Mouse (Mus musculus) heart, adult 2 months (tissue): Measurements from ENCODE around the gene Nuak1. TPM values are rescaled to one million over a fixed set of nuclear protein-coding genes. Genes with fewer than 3 reads are reported as not detected.

Experiments used
- DNase-seq, 2 experiments: peaks; one replicate each; pipeline ENCODE4 v3.0.0; 2021
- H3K27ac ChIP-seq: fragments of 200-600 bp; 2 replicates; pipeline ENCODE4 v1.8.1; 2022
- H3K27me3 ChIP-seq: fragments of 200-500 bp; 2 replicates; pipeline ENCODE4 v1.6.1; 2012; ENCODE audit warnings: mild to moderate bottlenecking, low read length, inconsistent platforms, mixed read lengths; ENCODE audit not compliant: control insufficient read depth, insufficient read depth
- H3K36me3 ChIP-seq: fragments of 200-500 bp; 2 replicates; pipeline ENCODE4 v1.6.1; 2012; ENCODE audit warnings: low read length, inconsistent platforms; ENCODE audit not compliant: control insufficient read depth, insufficient read depth
- H3K4me1 ChIP-seq: fragments of 200-500 bp; 2 replicates; pipeline ENCODE4 v1.6.1; 2011; ENCODE audit warnings: low read length; ENCODE audit not compliant: control insufficient read depth, insufficient read depth
- H3K4me3 ChIP-seq: fragments of 200-600 bp; 2 replicates; pipeline ENCODE4 v1.8.1; 2022
- H3K79me2 ChIP-seq: fragments of 200-500 bp; replicated peaks from 2 replicates; pipeline ENCODE4 v1.6.1; 2012; ENCODE audit warnings: mild to moderate bottlenecking, inconsistent platforms, low read length, moderate library complexity, mixed read lengths; ENCODE audit not compliant: control insufficient read depth, insufficient read depth
- H3K9ac ChIP-seq: fragments of 200-500 bp; 2 replicates; pipeline ENCODE4 v1.6.1; 2012; ENCODE audit warnings: low read depth, mild to moderate bottlenecking, control low read depth, inconsistent platforms, low read length, mixed read lengths
- CTCF ChIP-seq: fragments of 200-600 bp; IDR thresholded peaks from 2 replicates; pipeline ENCODE4 v1.8.1; 2022; ENCODE audit warnings: antibody characterized with exemption, mild to moderate bottlenecking, moderate library complexity
- EP300 ChIP-seq: fragments of 200-500 bp; IDR thresholded peaks from 2 replicates; pipeline ENCODE4 v1.6.1; 2011; ENCODE audit warnings: low read depth, low read length, control low read depth; ENCODE audit not compliant: insufficient read depth
- POLR2A ChIP-seq: fragments of 200-500 bp; IDR thresholded peaks from 2 replicates; pipeline ENCODE4 v1.6.1; 2011; ENCODE audit warnings: mild to moderate bottlenecking, low read depth, low read length, control low read depth; ENCODE audit not compliant: insufficient read depth
- WGBS: fragments of 180-500 bp; shearing (Covaris S2); methylation state at CpG from one replicate; pipeline ENCODE4 v1.1.7; 2018; 5-methylcytosine and 5-hydroxymethylcytosine counted together
- intact Hi-C: fragments of 180-260 bp; cut with DNase I; formaldehyde crosslinking; loops from one replicate; pipeline ENCODE4 v1.15.1; 2025
- polyA plus RNA-seq: library from polyadenylated mRNA; depleted of rRNA; stranded (reverse); fragments of >200 nt; gene quantifications from 2 replicates; pipeline ENCODE4 v1.2.3, GENCODE M21; 2012
- total RNA-seq, 2 experiments: library from RNA; stranded (reverse); gene quantifications; 2 replicates each; pipeline ENCODE4 v1.2.3; 2021

The Nuak1 gene
- total and polyA plus RNA-seq, 3 experiments, result 15.3 to 29.0 (median 27.0) TPM

DNA sequence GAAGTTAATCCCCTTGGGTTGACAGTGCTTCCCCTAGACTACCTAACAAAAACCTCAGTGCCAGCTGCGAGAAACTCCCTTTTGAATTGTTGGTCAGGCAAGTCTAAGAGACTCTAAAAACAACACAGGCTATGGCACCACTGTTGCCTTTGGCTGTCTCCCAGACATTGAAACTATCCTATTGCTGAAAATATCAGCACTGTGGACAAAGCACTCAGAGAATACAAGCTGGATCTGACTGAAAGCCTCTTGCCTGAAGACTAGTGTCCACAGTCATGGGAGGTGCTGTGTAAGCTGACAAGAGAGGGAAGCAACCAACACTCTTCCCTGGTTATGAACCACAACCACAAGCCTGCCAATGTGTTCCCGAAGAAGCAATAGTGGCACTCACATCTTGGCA lies 96.9 kb downstream of the Nuak1 start:
- H3K4me3 ChIP-seq, result no peak overlapping the region
- H3K27me3 ChIP-seq, result no peaks in the 10 kb centered on the region
- 50% methylated on average over 2 of the region's 2 CpGs for whole genome bisulfite sequencing
- intact Hi-C loops, result no loop called here
- no peak overlapping the region for H3K27ac ChIP-seq
- H3K4me1 ChIP-seq, result peaks cover 7% of the 10 kb centered on the region
- TF ChIP-seq CTCF, result no peak
- no peak for TF ChIP-seq EP300
- no peak for TF ChIP-seq POLR2A
- no peaks in the 10 kb centered on the region for H3K79me2 ChIP-seq
- DNase-seq, result no peak
- no peak overlapping the region for H3K9ac ChIP-seq
- no peaks in the 10 kb centered on the region for H3K36me3 ChIP-seq

DNA sequence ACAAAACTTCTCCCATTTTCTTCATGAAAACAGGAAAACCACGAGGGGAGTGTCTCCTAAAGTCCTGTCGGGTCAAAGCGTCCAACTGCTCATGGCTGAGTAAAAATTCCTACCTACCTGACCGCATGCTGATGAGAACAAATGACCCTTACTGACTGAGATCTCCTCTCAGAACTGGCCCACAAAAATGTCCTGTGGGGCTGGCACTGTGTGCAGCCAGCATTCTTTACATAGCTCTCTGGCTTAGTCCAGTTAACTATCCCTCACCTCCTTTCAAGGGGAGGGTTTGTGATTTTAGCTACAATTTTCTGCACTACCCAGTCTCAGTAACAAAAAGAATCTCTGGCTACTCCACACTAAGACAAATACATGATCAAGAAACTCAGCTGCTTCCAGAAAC lies 100.9 kb downstream of the Nuak1 start:
- no peak for TF ChIP-seq POLR2A
- no peak for TF ChIP-seq CTCF
- TF ChIP-seq EP300, result no peak
- no peak for DNase-seq
- Histone ChIP-seq H3K27me3 (no peaks in the 10 kb centered on the region), H3K9ac (no peak overlapping the region), H3K4me1 (peaks cover 5% of the 10 kb centered on the region; the same call in 1 of the 2 replicates), H3K79me2 (no peaks in the 10 kb centered on the region), H3K4me3 (no peak overlapping the region), H3K36me3 (no peaks in the 10 kb centered on the region), H3K27ac (peak overlapping the region; percentile 6)
- 56% methylated on average over 4 of the region's 4 CpGs for WGBS
- intact Hi-C loops, result loop anchor here (5.0 kb wide), 1 partner anchor 88 kb away; no protein-coding TSS in a partner anchor

DNA sequence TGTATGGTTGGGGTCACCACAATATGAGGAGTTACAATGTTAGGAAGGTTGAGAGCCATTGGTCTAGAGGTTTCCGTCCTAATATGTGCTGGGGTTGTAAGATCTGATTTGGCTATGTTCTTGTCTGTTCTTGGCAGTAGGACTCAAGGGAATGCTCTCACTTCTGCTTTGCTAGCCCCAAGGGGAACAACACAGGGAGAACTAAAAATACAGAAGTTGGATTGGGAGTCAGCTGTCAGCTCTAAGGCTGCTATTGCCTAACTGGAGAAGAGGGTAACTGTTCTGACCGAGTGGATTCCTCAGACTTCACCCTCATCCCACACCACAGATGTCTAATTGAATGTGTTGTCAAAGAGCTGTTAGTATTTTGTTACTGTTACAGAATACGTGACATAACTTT lies 101.6 kb downstream of the Nuak1 start:
- H3K4me1 ChIP-seq, result peaks cover 5% of the 10 kb centered on the region; the same call in 1 of the 2 replicates
- no peak overlapping the region for H3K9ac ChIP-seq
- intact Hi-C loops, result loop anchor here (5.0 kb wide), 1 partner anchor 89 kb away; no protein-coding TSS in a partner anchor
- no peak overlapping the region for H3K4me3 ChIP-seq
- no peaks in the 10 kb centered on the region for H3K27me3 ChIP-seq
- no peaks in the 10 kb centered on the region for H3K79me2 ChIP-seq
- TF ChIP-seq EP300 (no peak), POLR2A (no peak), CTCF (no peak)
- DNase-seq, result peak in 1 of 2 experiments; percentile 42
- no peaks in the 10 kb centered on the region for H3K36me3 ChIP-seq
- H3K27ac ChIP-seq, result peak overlapping the region; percentile 26; the same call in 1 of the 2 replicates
- WGBS, result 53% methylated on average over 3 of the region's 3 CpGs

DNA sequence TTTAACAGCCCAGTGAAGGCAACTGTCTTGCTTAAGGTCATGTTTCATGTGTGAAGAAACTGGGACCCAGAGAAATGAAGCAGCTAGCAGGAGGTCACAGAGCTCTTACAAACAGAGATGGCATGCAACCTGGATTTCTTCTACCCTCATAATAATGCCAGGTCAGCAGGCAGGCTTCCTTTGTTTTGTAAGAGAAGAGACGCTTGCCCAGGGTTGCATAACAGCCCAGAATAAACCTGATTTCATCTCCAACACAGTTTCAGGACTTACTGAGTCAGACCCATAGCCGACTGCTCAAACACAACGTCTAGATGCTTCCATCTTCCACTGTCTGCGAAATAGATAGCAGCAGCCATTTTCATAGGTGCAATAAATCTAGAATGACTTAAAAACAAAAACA lies 105.0 kb downstream of the Nuak1 start:
- WGBS, result 59% methylated on average over 4 of the region's 4 CpGs
- Histone ChIP-seq H3K36me3 (no peaks in the 10 kb centered on the region), H3K9ac (no peak overlapping the region), H3K4me1 (peaks cover 5% of the 10 kb centered on the region; the same call in 1 of the 2 replicates), H3K4me3 (no peak overlapping the region), H3K27me3 (no peaks in the 10 kb centered on the region; the same call in 1 of the 2 replicates), H3K79me2 (no peaks in the 10 kb centered on the region), H3K27ac (peak overlapping the region; percentile 63)
- peak in 1 of 2 experiments; percentile 60 for DNase-seq
- no peak for TF ChIP-seq CTCF
- no peak for TF ChIP-seq POLR2A
- no peak for TF ChIP-seq EP300
- intact Hi-C loops, result loop anchor here (5.0 kb wide), 1 partner anchor 92 kb away; no protein-coding TSS in a partner anchor

DNA sequence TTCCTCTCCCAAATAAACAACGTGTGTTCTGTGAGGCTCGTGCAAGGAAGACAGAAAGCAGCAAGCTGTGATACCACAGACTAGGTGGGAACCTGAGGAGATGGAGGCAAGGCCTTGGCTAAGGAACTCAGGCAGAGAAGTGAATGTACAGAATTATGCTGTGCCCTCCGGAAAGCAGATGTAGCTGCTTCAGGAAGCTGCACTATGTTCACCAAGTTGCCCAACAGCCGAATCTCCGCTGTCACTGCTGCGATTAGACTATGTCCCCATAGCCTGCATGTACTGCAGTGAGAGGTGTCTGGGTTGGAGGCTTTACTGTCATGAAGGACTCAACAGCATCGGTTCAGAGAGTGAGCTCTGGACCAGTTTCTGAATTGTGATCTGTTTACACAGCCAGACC lies 110.6 kb downstream of the Nuak1 start:
- WGBS, result 82% methylated on average over 7 of the region's 7 CpGs
- no peaks in the 10 kb centered on the region for H3K36me3 ChIP-seq
- H3K27me3 ChIP-seq, result no peaks in the 10 kb centered on the region; the same call in 1 of the 2 replicates
- H3K9ac ChIP-seq, result no peak overlapping the region
- no peaks in the 10 kb centered on the region for H3K79me2 ChIP-seq
- TF ChIP-seq EP300 (no peak), CTCF (no peak), POLR2A (no peak)
- no peak for DNase-seq
- intact Hi-C loops, result no loop called here
- H3K4me3 ChIP-seq, result no peak overlapping the region
- no peak overlapping the region for H3K27ac ChIP-seq
- no peaks in the 10 kb centered on the region for H3K4me1 ChIP-seq

DNA sequence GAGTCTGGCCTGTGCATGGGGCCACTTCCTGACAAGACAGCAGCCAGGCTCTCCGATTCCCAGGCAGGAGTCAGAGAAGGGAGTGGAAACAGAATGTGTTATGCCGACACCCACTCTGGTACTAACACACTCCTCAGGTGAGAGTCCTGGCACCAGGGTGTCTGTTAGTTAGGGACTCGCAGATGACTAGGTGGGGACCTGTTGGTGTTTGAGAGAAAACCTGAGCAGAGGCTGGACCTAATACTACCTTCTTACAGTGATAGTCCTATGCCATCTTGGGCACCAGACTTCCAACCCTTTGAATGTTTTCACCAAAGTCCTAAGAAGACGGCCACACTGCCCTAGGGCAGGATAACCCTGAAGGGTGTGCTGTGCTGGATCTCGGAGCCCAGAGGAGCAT lies 111.1 kb downstream of the Nuak1 start:
- DNase-seq, result no peak
- 72% methylated on average over 5 of the region's 5 CpGs for WGBS
- TF ChIP-seq POLR2A (no peak), EP300 (no peak), CTCF (no peak)
- no peaks in the 10 kb centered on the region; the same call in 1 of the 2 replicates for H3K27me3 ChIP-seq
- H3K27ac ChIP-seq, result no peak overlapping the region
- H3K4me1 ChIP-seq, result no peaks in the 10 kb centered on the region
- intact Hi-C loops, result no loop called here
- H3K4me3 ChIP-seq, result no peak overlapping the region
- H3K36me3 ChIP-seq, result no peaks in the 10 kb centered on the region
- no peak overlapping the region for H3K9ac ChIP-seq
- H3K79me2 ChIP-seq, result no peaks in the 10 kb centered on the region
